Mouse (Mus musculus) testis, adult 2 months (tissue): ENCODE results near the gene Srl.

Experiments used
- CTCF ChIP-seq: fragments of 200-500 bp; IDR thresholded peaks from 2 replicates; pipeline ENCODE4 v1.5.1; 2012; ENCODE audit warnings: low read depth, mild to moderate bottlenecking, inconsistent platforms, low read length, moderate library complexity; ENCODE audit not compliant: control insufficient read depth, insufficient read depth, insufficient replicate concordance
- POLR2A ChIP-seq: fragments of 200-500 bp; IDR thresholded peaks from 2 replicates; pipeline ENCODE4 v1.6.1; 2012; ENCODE audit warnings: low read depth, mild to moderate bottlenecking, inconsistent platforms, low read length, moderate library complexity; ENCODE audit not compliant: control insufficient read depth

- TF ChIP-seq CTCF (no peak), POLR2A (no peak)
Observed at GRCm38 (mm10) chr16:4454563-4454962, 87.1 kb downstream of the Srl start.
